ENCODE assay signal across 16 mouse cellular contexts in the genomic region with DNA sequence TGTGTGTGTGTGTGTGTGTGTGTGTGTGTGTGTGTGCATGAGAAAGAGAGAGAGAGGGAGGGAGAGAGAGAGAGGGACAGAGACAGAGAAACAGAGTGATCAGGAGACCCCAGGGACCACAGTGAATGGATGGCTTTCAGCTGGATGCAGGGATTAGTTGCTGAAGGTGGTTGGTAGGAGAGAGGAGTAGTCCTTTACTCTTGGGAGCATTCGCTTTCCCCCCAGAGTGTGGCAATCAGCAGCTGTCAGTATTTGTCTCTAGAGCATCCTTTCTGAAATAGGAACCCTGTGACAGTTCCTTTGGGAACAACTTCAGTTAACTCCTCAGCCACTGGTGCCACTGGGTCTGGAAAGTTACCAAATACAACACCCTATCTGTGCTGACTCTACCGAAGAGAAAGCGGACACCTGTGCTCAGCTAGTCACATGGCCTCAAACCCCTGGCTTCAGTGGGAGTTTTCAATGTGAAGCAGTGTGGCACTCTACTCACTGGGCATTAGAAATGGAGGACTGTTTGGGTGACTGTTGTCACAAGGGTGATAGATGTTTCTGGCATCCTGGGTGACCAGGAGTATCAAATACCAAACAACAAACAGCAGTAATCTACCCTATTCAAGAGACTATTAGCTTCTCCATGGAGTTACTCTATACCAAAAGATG.
"Had no signal": no experiment of that assay in that cellular context is flagged by ENCODE, and none has a peak within 500 bp of the region (broad histone marks: within the 10 kb centered on the region; RNA-seq: fewer than 3 reads in every experiment).

No protein-coding gene starts in this region.

- H3K27me3 ChIP-seq: lung, embryonic 15.5 days; midbrain, embryonic 13.5 days; midbrain, embryonic 15.5 days; neural tube, embryonic 12.5 days had no signal

- H3K4me1 ChIP-seq: lung, embryonic 15.5 days had no signal

- ATAC-seq: liver, postnatal 0 days; lung, postnatal 0 days; midbrain, embryonic 13.5 days; midbrain, embryonic 15.5 days had no signal

- H3K36me3 ChIP-seq: lung, embryonic 15.5 days; midbrain, embryonic 13.5 days; midbrain, embryonic 15.5 days; neural tube, embryonic 12.5 days had no signal

- DNase-seq: liver, postnatal 0 days; lung, adult 2 months; lung, postnatal 14 days; lung, postnatal 36 days; right cerebral cortex, postnatal 14 days; spleen, adult 18-20 months; thymus, adult 18-20 months; thymus, postnatal 14 days had no signal

- H3K4me2 ChIP-seq: lung, embryonic 15.5 days; midbrain, embryonic 11.5 days; midbrain, embryonic 13.5 days; midbrain, embryonic 15.5 days; neural tube, embryonic 12.5 days had no signal

- H3K4me3 ChIP-seq: lung, embryonic 15.5 days; megakaryocyte, embryonic 14.5 days; midbrain, embryonic 13.5 days; midbrain, embryonic 15.5 days; neural tube, embryonic 12.5 days had no signal

- H3K9ac ChIP-seq: liver, postnatal 0 days; lung, embryonic 15.5 days; midbrain, embryonic 13.5 days; midbrain, embryonic 15.5 days; neural tube, embryonic 12.5 days had no signal

- H3K9me3 ChIP-seq: lung, embryonic 15.5 days; midbrain, embryonic 13.5 days; midbrain, embryonic 15.5 days; neural tube, embryonic 12.5 days had no signal

- H3K27ac ChIP-seq: lung, embryonic 15.5 days; macrophage; midbrain, embryonic 13.5 days; midbrain, embryonic 15.5 days; neural tube, embryonic 12.5 days had no signal
